ENCODE assay signal across 1 mouse cellular context in genomic region chr7:35156561-35157477, GRCm38 (mm10).
TF ChIP-seq lines count a peak whose summit lies in the region.

No protein-coding gene starts in this region.

TF ChIP-seq in MEL, 35 proteins besides CTCF, POLR2A, EP300 and RAD21:
- TF ChIP-seq MXI1 (IDR thresholded peaks at IDR 0.05; ENCODE audit: low read depth, low read length) (peak; percentile 34; the same call in 1 of the 2 replicates), ELF1 (IDR thresholded peaks at IDR 0.05; ENCODE audit: low read depth, low read length) (0 out of 2 replicates have a peak, but pooled peaks have one; percentile 17), MAX (IDR thresholded peaks at IDR 0.05; ENCODE audit: low read length) (no peak; the same call in 1 of the 2 replicates), KAT2A (conservative IDR thresholded peaks at IDR 0.05; ENCODE audit: low read depth, low read length) (no peak), NELFE (IDR thresholded peaks at IDR 0.05; ENCODE audit: low read depth, low read length) (peak; percentile 33; the same call in 1 of the 2 replicates), TCF12 (IDR thresholded peaks at IDR 0.05; ENCODE audit: low read depth, low read length) (peak; percentile 48; the same call in 1 of the 2 replicates), TAL1 (IDR thresholded peaks at IDR 0.05; ENCODE audit: low read length) (peak; percentile 50), BHLHE40 (IDR thresholded peaks at IDR 0.05; ENCODE audit: borderline replicate concordance, low read depth, low read length) (peak; percentile 90), MYC (IDR thresholded peaks at IDR 0.05; ENCODE audit: low read depth, low read length) (no peak), GATA1 (IDR thresholded peaks at IDR 0.05; ENCODE audit: low read depth, low read length) (peak; percentile 51; the same call in 1 of the 2 replicates)
